Mouse (Mus musculus) megakaryocyte, embryonic 14.5 days (primary cell): ENCODE data around the gene Aqp2.

ENCODE experiments used
- FLI1 ChIP-seq: IDR thresholded peaks from 2 replicates; pipeline ENCODE4 v1.6.1; 2012; ENCODE audit warnings: low read length, inconsistent platforms, mixed read lengths
- GATA1 ChIP-seq: IDR thresholded peaks from 3 replicates; pipeline ENCODE4 v1.6.1; 2012; ENCODE audit warnings: mixed read lengths, low read length, inconsistent platforms, borderline replicate concordance

- TF ChIP-seq GATA1 = no peak
- TF ChIP-seq FLI1 = no peak
These were observed 28.7 kb downstream of the Aqp2 start for GRCm38 (mm10) chr15:99607388-99608113.
